Mouse (Mus musculus): ENCODE measurements around the gene Rhbdl3. TPM values are rescaled to one million over a fixed set of nuclear protein-coding genes. Genes with fewer than 3 reads are reported as not detected.
A peak's percentile ranks its signal among the peaks of the same experiment; 100 is the strongest.

The Rhbdl3 gene
- total and polyA plus RNA-seq, 3 experiments, result 0.46 to 1.4 (median 0.70) TPM

DNA sequence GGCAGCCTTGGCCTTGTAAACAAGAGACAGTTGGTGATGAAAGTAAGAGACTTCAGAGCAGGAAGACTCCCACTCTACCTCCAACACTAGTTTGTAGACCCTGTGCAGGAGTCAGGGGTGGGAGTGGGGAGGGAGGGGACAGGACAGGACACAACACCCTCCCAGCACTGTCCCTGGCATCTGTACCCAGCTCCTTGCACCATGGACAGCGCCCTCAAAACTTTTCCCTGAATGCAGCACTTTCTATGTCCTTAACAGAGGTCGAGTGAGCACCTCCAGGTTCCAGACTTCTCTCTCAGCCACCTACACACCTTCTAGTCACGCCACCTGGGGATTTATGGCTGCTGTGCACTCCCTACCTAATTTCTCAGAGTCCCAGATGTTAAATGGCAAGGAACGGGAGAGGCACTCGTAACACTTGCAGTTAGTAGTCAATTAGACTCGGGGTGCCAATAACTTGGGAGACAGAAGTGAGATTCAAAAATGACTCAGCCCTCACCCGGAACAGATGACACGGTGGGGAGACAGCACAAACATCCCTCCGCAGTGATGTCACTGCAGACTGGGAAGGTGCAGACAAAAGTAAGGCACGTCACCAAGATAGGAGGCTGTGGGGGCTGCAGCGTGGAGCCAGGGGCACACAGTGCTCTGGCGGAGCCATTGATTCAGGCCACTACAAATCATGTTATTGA is 32.1 kb downstream of the Rhbdl3 start:
- H3K4me2 ChIP-seq (ENCODE audit: insufficient read depth, low read depth, poor library complexity, severe bottlenecking), result no peak overlapping the region
- H3K79me2 ChIP-seq (replicated peaks; ENCODE audit: control insufficient read depth, extremely low read depth, insufficient read depth, poor library complexity, severe bottlenecking), result no peaks in the 10 kb centered on the region
- TF ChIP-seq IRF4 (IDR thresholded peaks at IDR 0.05; ENCODE audit: low read depth, low read length) (peak; percentile 30; the same call in 1 of the 2 replicates), TCF12 (IDR thresholded peaks at IDR 0.05; ENCODE audit: low read depth, low read length) (no peak)
- H3K4me1 ChIP-seq (ENCODE audit: control insufficient read depth in 1 of 2, insufficient read depth in 2 of 2), result peaks cover 18 to 30% of the 10 kb centered on the region in 2 experiments
- in situ Hi-C loops (cut with MboI; ENCODE audit: low pct_ligation_motif_present, low pct_unique_long_range_greater_than_20kb, low sequenced_read_pairs) (no loop called here), dilution Hi-C loops (cut with MboI; ENCODE audit: extremely low pct_ligation_motif_present, extremely low pct_unique_long_range_greater_than_20kb, low sequenced_read_pairs) (no loop called here)
- H3K36me3 ChIP-seq (replicated peaks in 1 of 2; ENCODE audit: control insufficient read depth in 1 of 2, insufficient read depth in 1 of 2, low read length in 1 of 2), result no peaks in the 10 kb centered on the region
- H3K4me3 ChIP-seq (replicated peaks in 1 of 3; ENCODE audit: low read depth in 2 of 3, low read length in 2 of 3, poor library complexity in 1 of 3), result no peak overlapping the region
- no peak overlapping the region for H3K27ac ChIP-seq (ENCODE audit: insufficient read depth, low read depth)
- DNase-seq (ENCODE audit: extremely low read depth), result no peak
- H3K27me3 ChIP-seq (replicated peaks), result peaks cover 36% of the 10 kb centered on the region
- H3K9ac ChIP-seq (ENCODE audit: insufficient read depth, low read depth), result no peak overlapping the region
- H3K9me3 ChIP-seq (replicated peaks; ENCODE audit: low read length), result no peaks in the 10 kb centered on the region

DNA sequence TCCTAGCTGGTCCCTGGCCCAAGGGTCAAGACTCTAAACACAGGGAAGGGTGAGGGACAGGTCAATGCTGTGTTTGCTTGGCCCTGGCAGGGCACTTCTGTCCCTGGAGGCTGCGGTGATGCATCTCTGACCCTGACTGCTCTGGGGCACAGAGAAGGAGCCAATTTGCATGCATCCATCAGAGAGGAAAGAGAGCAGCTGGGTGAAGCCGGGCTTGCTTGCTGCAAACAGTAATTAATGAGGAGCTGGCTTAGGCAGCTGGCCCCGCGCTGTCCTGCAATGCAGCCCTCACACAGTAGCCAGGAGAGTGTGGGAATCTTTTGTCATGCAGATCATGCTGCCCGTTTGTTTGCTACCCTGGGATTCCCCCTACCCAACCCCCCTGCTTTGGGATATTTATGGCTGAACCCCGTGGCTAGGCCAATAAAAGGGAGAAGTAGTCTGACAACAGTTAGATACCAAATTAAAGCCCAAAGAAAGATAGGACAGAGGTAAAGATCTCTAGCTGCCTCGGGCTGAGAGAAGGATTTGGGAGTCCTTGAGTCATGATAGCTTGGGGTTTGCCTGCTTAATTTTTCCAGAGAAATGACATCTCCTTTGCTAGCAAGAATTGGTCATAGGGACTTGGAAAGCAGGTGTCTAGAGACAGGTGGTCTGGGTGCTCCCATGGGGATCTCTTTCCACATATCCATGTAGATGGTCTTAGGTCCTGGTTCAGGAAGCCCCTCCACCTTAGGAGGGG is 35.1 kb downstream of the Rhbdl3 start:
- H3K9ac ChIP-seq (ENCODE audit: insufficient read depth, low read depth), result no peak overlapping the region
- in situ Hi-C loops (cut with MboI; ENCODE audit: low pct_ligation_motif_present, low pct_unique_long_range_greater_than_20kb, low sequenced_read_pairs) (loop anchor here (5.0 kb wide), 1 partner anchor 38 kb away; no protein-coding TSS in a partner anchor), dilution Hi-C loops (cut with MboI; ENCODE audit: extremely low pct_ligation_motif_present, extremely low pct_unique_long_range_greater_than_20kb, low sequenced_read_pairs) (no loop called here)
- H3K27me3 ChIP-seq (replicated peaks), result peaks cover 31% of the 10 kb centered on the region
- H3K9me3 ChIP-seq (replicated peaks; ENCODE audit: low read length), result no peaks in the 10 kb centered on the region
- TF ChIP-seq MAZ (IDR thresholded peaks at IDR 0.05; ENCODE audit: low read depth, low read length) (no peak), ETS1 (conservative IDR thresholded peaks at IDR 0.05; ENCODE audit: low read depth, low read length) (0 out of 2 replicates have a peak, but pooled peaks have one; percentile 27)
- H3K4me1 ChIP-seq (ENCODE audit: control insufficient read depth in 1 of 2, insufficient read depth in 2 of 2), result peaks cover 18 to 26% of the 10 kb centered on the region in 2 experiments
- H3K36me3 ChIP-seq (replicated peaks in 1 of 2; ENCODE audit: control insufficient read depth in 1 of 2, insufficient read depth in 1 of 2, low read length in 1 of 2), result no peaks in the 10 kb centered on the region
- no peak overlapping the region for H3K4me3 ChIP-seq (replicated peaks in 1 of 3; ENCODE audit: low read depth in 2 of 3, low read length in 2 of 3, poor library complexity in 1 of 3)
- H3K4me2 ChIP-seq (ENCODE audit: insufficient read depth, low read depth, poor library complexity, severe bottlenecking), result peak overlapping the region; percentile 53; the same call in 1 of the 2 replicates
- no peak overlapping the region for H3K27ac ChIP-seq (ENCODE audit: insufficient read depth, low read depth)
- no peaks in the 10 kb centered on the region for H3K79me2 ChIP-seq (replicated peaks; ENCODE audit: control insufficient read depth, extremely low read depth, insufficient read depth, poor library complexity, severe bottlenecking)
- DNase-seq (ENCODE audit: extremely low read depth), result peak; percentile 34

DNA sequence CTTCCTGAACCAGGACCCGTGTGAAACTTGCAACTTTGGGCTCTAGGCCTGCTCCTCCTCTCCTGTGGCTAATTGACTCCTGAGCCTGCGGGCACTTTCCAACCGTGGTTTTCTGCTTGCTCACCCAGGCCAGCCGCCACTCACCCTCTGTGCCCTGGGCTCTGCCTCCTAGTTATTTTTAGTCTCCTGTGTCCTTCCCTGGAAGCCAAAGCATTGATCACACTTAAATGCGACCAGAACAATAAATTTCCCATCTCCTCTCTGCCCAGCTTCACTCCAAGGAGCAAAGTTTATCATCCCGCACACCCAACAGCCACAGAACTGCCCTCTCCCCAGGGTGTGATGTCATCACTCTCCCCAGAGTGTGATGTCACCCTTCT is 35.6 kb downstream of the Rhbdl3 start:
- in situ Hi-C loops (cut with MboI; ENCODE audit: low pct_ligation_motif_present, low pct_unique_long_range_greater_than_20kb, low sequenced_read_pairs) (loop anchor here (5.0 kb wide), 1 partner anchor 39 kb away; no protein-coding TSS in a partner anchor), dilution Hi-C loops (cut with MboI; ENCODE audit: extremely low pct_ligation_motif_present, extremely low pct_unique_long_range_greater_than_20kb, low sequenced_read_pairs) (no loop called here)
- Histone ChIP-seq H3K27me3 (replicated peaks) (peaks cover 28% of the 10 kb centered on the region), H3K9ac (ENCODE audit: insufficient read depth, low read depth) (no peak overlapping the region), H3K4me3 (replicated peaks in 1 of 3; ENCODE audit: low read depth in 2 of 3, low read length in 2 of 3, poor library complexity in 1 of 3) (no peak overlapping the region), H3K79me2 (replicated peaks; ENCODE audit: control insufficient read depth, extremely low read depth, insufficient read depth, poor library complexity, severe bottlenecking) (no peaks in the 10 kb centered on the region), H3K4me1 (ENCODE audit: control insufficient read depth in 1 of 2, insufficient read depth in 2 of 2) (peaks cover 18 to 26% of the 10 kb centered on the region in 2 experiments), H3K36me3 (replicated peaks in 1 of 2; ENCODE audit: control insufficient read depth in 1 of 2, insufficient read depth in 1 of 2, low read length in 1 of 2) (no peaks in the 10 kb centered on the region), H3K9me3 (replicated peaks; ENCODE audit: low read length) (no peaks in the 10 kb centered on the region), H3K4me2 (ENCODE audit: insufficient read depth, low read depth, poor library complexity, severe bottlenecking) (no peak overlapping the region), H3K27ac (ENCODE audit: insufficient read depth, low read depth) (no peak overlapping the region)
- TF ChIP-seq MAX (IDR thresholded peaks at IDR 0.05; ENCODE audit: low read length), result no peak
- no peak for TF ChIP-seq ZMIZ1 (IDR thresholded peaks at IDR 0.05; ENCODE audit: low read depth, low read length)
- TF ChIP-seq MXI1 (IDR thresholded peaks at IDR 0.05; ENCODE audit: low read depth, low read length), result no peak
- no peak for TF ChIP-seq E2F4 (IDR thresholded peaks at IDR 0.05; ENCODE audit: insufficient replicate concordance, low read depth, low read length)
- no peak for TF ChIP-seq PAX5 (IDR thresholded peaks at IDR 0.05; ENCODE audit: low read length)
- TF ChIP-seq MYC (IDR thresholded peaks at IDR 0.05; ENCODE audit: low read depth, low read length), result no peak
- no peak for TF ChIP-seq SIN3A (IDR thresholded peaks at IDR 0.05; ENCODE audit: low read length)
- DNase-seq (ENCODE audit: extremely low read depth), result no peak

Measured in CH12.LX (cell line).